Mouse (Mus musculus) macrophage (primary cell): ENCODE measurements at regions not wholly inside any gene's neighbourhood (a gene's known extent, or its start where the extent isn't known, plus 50 kb on each side); places are given as distances from the start of the nearest gene placed in this dataset.

Source experiments
- H3K27ac ChIP-seq: fragments of 350-480 bp; formaldehyde crosslinking; 2 replicates; pipeline ENCODE4 v1.9.0; 2021
- H3K36me3 ChIP-seq: fragments of 350-480 bp; formaldehyde crosslinking; 2 replicates; pipeline ENCODE4 v1.9.0; 2021; ENCODE audit errors: inconsistent target
- H3K4me3 ChIP-seq: fragments of 350-480 bp; formaldehyde crosslinking; 2 replicates; pipeline ENCODE4 v1.9.0; 2021; ENCODE audit errors: inconsistent target
- H3K79me2 ChIP-seq: fragments of 350-480 bp; formaldehyde crosslinking; 2 replicates; pipeline ENCODE4 v1.9.0; 2021; ENCODE audit errors: inconsistent target
- WGBS: methylation state at CpG from one replicate; pipeline ENCODE4 v1.1.7; 2026; ENCODE audit warnings: inconsistent platforms; ENCODE audit not compliant: missing documents; 5-methylcytosine and 5-hydroxymethylcytosine counted together

- Histone ChIP-seq H3K27ac (no peak overlapping the region), H3K4me3 (no peak overlapping the region), H3K79me2 (no peaks in the 10 kb centered on the region), H3K36me3 (no peaks in the 10 kb centered on the region)
- 94% methylated on average over 3 of the region's 3 CpGs for WGBS
Measured at GRCm38 (mm10) chr13:31475845-31476244, 80.1 kb upstream of the Foxq1 start.

- H3K79me2 ChIP-seq, result no peaks in the 10 kb centered on the region
- H3K36me3 ChIP-seq, result no peaks in the 10 kb centered on the region
- no peak overlapping the region for H3K27ac ChIP-seq
- no peak overlapping the region for H3K4me3 ChIP-seq
- WGBS, result 56% methylated on average over 1 of the region's 1 CpGs
Measured at GRCm38 (mm10) chr13:31477171-31477867, 78.6 kb upstream of the Foxq1 start.

- H3K36me3 ChIP-seq, result no peaks in the 10 kb centered on the region
- no peak overlapping the region for H3K4me3 ChIP-seq
- 71% methylated on average over 7 of the region's 7 CpGs for WGBS
- no peak overlapping the region for H3K27ac ChIP-seq
- no peaks in the 10 kb centered on the region for H3K79me2 ChIP-seq
Measured at GRCm38 (mm10) chr13:31481105-31481844, 74.7 kb upstream of the Foxq1 start.

- Histone ChIP-seq H3K79me2 (no peaks in the 10 kb centered on the region), H3K27ac (no peak overlapping the region), H3K4me3 (no peak overlapping the region), H3K36me3 (no peaks in the 10 kb centered on the region)
- 96% methylated on average over 3 of the region's 3 CpGs for WGBS
Measured at GRCm38 (mm10) chr13:31486373-31486772, 69.6 kb upstream of the Foxq1 start.

GRCm38 (mm10) chr13:31488186-31488585, 67.7 kb upstream of the Foxq1 start:
- Histone ChIP-seq H3K36me3 (no peaks in the 10 kb centered on the region), H3K79me2 (no peaks in the 10 kb centered on the region), H3K27ac (no peak overlapping the region), H3K4me3 (no peak overlapping the region)

GRCm38 (mm10) chr13:31503191-31503590, 52.7 kb upstream of the Foxq1 start:
- WGBS, result 81% methylated on average over 10 of the region's 10 CpGs

GRCm38 (mm10) chr13:31503832-31504231, 52.1 kb upstream of the Foxq1 start:
- no peaks in the 10 kb centered on the region for H3K79me2 ChIP-seq
- 90% methylated on average over 4 of the region's 11 CpGs for WGBS
- H3K4me3 ChIP-seq, result no peak overlapping the region
- H3K27ac ChIP-seq, result no peak overlapping the region
- no peaks in the 10 kb centered on the region for H3K36me3 ChIP-seq

More at GRCm38 (mm10) chr13:31503191-31503590, 52.7 kb upstream of the Foxq1 start:
- Histone ChIP-seq H3K27ac (no peak overlapping the region), H3K36me3 (no peaks in the 10 kb centered on the region), H3K4me3 (no peak overlapping the region), H3K79me2 (no peaks in the 10 kb centered on the region)

GRCm38 (mm10) chr13:31504316-31504715, 51.6 kb upstream of the Foxq1 start:
- H3K27ac ChIP-seq, result no peak overlapping the region
- no peaks in the 10 kb centered on the region for H3K79me2 ChIP-seq

GRCm38 (mm10) chr13:31505386-31505785, 50.5 kb upstream of the Foxq1 start:
- Histone ChIP-seq H3K36me3 (no peaks in the 10 kb centered on the region), H3K79me2 (no peaks in the 10 kb centered on the region)

More at GRCm38 (mm10) chr13:31504316-31504715, 51.6 kb upstream of the Foxq1 start:
- no peak overlapping the region for H3K4me3 ChIP-seq
- H3K36me3 ChIP-seq, result no peaks in the 10 kb centered on the region
- 58% methylated on average over 6 of the region's 7 CpGs for WGBS

More at GRCm38 (mm10) chr13:31505386-31505785, 50.5 kb upstream of the Foxq1 start:
- no peak overlapping the region for H3K27ac ChIP-seq
- no peak overlapping the region for H3K4me3 ChIP-seq
- WGBS, result 91% methylated on average over 10 of the region's 10 CpGs
